Mouse (Mus musculus): ENCODE measurements around the gene Wnk4. TPM values are rescaled to one million over a fixed set of nuclear protein-coding genes. Genes with fewer than 3 reads are reported as not detected.

Gene Wnk4
- polyA plus RNA-seq (2015; fragmentation: Nextera tagmentation; extraction: Ambion mirVana) = 4.1 and 7.2 TPM in 2 replicates

DNA sequence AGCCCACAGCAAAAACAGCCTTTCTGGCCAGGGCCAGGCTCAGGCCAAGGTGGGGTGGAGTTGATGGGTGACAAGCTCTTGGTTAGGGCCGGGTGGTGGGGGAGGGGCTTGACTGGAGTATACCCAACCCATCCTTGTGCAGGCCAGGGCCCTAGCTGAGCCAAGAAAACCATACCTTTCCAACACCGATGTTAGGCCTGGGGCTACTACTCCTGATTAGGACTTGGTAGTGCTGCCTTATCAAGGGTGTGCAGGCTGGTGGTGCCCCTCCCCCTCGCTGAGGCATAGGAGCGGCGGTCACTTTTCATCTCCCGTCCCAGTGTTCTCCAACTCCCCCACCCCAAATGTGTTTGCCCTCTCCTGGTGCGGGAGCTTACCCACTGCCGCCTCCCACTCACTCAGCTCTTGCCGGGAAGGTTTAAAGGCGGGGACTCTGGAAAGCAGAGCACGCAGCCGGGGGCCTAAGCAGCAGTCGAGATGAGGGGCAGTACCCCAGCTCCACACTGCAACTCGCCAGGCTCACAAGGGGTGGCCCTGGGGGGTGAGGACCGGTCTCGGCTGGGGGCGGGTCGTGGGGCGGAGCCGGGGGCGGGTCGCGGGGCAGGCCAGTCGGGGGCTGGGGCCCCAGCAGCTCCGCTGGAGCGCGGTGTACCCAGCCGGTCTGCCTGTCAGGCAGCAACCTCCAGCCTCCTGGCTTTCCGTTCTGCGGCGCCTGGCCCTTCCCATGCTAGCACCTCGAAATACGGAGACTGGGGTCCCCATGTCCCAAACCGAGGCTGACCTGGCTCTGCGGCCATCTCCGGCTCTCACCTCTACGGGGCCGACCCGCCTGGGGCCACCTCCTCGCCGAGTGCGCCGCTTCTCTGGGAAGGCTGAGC lies at the start of gene Wnk4:
Wnk4 (plus strand) TSS at position 620 of the 878 bp plus-strand sequence.
- H3K27me3 ChIP-seq = peaks cover 32% of the 10 kb centered on the region
- peak within 1 kb of the TSS; percentile 73 for H3K9ac ChIP-seq
- 0 out of 2 replicates have a peak, but pooled peaks cover 4% of the 10 kb centered on the region for H3K36me3 ChIP-seq
- H3K4me3 ChIP-seq = peak within 1 kb of the TSS; percentile 65
- peaks cover 75% of the 10 kb centered on the region for H3K4me1 ChIP-seq (replicated peaks)
- H3K27ac ChIP-seq = peak within 1 kb of the TSS; percentile 82
- ATAC-seq (replicated peaks; ENCODE audit: insufficient number of reproducible peaks, insufficient read depth, low FRiP score, low read depth) = peak; percentile 83
- H3K4me2 ChIP-seq = peak within 1 kb of the TSS; percentile 97
- H3K9me3 ChIP-seq (replicated peaks) = no peaks in the 10 kb centered on the region
- WGBS = under 1% methylated on average over 40 of the region's 43 CpGs

DNA sequence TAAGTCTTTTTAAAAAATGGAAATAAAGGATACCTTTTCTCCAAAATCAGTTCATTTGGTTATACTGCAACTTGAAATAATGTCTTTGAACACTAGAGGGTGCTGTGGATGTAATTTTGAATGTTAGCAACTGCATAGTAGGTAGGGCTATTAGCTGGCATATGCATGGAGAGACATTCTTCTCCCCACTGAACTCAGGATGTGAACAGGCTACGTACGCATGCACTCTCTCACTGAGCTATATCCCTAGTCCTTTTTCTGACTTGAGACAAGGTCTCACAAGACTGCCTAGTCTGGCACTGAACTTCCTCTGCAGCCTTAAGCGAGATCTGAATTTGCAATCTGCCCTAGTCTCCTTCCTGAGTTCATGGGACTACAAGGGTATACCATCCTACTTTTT lies 48.4 kb upstream of the Wnk4 start:
- H3K4me2 ChIP-seq = no peak overlapping the region
- H3K4me1 ChIP-seq (replicated peaks) = no peaks in the 10 kb centered on the region
- no peak overlapping the region for H3K9ac ChIP-seq
- ATAC-seq (replicated peaks; ENCODE audit: insufficient number of reproducible peaks, insufficient read depth, low FRiP score, low read depth) = peak; percentile 75; the same call in 1 of the 2 replicates
- H3K4me3 ChIP-seq = no peak overlapping the region
- peaks cover 62% of the 10 kb centered on the region for H3K36me3 ChIP-seq
- H3K27me3 ChIP-seq = no peaks in the 10 kb centered on the region
- H3K27ac ChIP-seq = no peak overlapping the region
- WGBS = 30% methylated on average over 3 of the region's 3 CpGs
- H3K9me3 ChIP-seq (replicated peaks) = no peaks in the 10 kb centered on the region

DNA sequence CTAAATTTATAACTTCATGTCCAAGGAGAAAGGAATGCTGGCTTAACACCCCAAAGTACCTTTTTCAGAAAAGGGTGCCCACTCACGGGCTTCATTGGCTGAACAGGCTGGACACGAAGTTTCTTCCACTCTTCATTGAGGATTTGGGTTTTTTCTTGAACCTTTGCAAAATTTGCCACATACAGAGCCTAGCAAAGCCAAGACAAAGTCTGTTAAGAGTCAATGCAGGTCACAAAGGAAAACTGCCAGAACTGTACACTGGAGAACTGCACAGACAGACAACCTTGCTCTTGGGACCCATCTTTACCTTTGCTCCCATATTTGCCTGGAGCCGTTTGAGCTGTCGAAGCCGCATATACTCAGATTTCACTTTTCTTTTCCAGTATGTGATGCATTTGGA lies 43.4 kb upstream of the Wnk4 start:
- no peak overlapping the region for H3K9ac ChIP-seq
- H3K27me3 ChIP-seq = no peaks in the 10 kb centered on the region
- peaks cover 5% of the 10 kb centered on the region; the same call in 1 of the 2 replicates for H3K4me1 ChIP-seq (replicated peaks)
- peaks cover 39% of the 10 kb centered on the region for H3K36me3 ChIP-seq
- 87% methylated on average over 5 of the region's 5 CpGs for WGBS
- H3K27ac ChIP-seq = no peak overlapping the region
- H3K4me3 ChIP-seq = no peak overlapping the region
- no peak overlapping the region for H3K4me2 ChIP-seq
- no peaks in the 10 kb centered on the region for H3K9me3 ChIP-seq (replicated peaks)
- ATAC-seq (replicated peaks; ENCODE audit: insufficient number of reproducible peaks, insufficient read depth, low FRiP score, low read depth) = no peak

DNA sequence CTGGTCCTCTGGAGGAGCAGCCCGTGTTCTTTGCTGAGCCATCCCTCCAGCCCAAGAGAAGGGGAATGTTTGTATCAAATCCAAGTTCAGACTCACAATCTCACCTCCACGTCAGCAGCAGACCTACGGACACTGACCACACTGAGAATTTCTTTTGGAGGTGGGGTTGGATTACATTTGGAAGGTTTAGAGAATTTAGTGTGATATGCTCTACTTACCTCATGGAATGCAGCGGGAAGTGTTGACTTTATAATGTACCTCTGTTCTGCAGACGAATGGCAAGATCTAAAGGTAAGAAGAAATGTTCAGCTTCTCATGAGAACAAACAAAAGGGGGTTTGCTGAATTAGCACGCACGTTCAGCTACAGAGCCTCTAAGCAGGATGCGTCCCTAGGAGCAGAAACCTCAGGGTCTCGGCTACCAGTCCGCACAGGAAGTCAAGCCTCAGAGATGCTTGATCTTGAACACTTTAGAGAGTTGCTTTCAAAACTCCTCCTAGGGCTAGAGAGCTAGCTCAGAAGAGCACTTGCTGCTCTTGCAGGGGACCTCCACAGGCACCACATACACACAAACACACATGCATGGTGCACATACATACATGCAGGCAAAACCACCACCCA lies 41.8 kb upstream of the Wnk4 start:
- Histone ChIP-seq H3K9me3 (replicated peaks) (no peaks in the 10 kb centered on the region), H3K9ac (no peak overlapping the region), H3K27me3 (no peaks in the 10 kb centered on the region), H3K4me3 (no peak overlapping the region), H3K27ac (no peak overlapping the region), H3K36me3 (peaks cover 29% of the 10 kb centered on the region), H3K4me1 (replicated peaks) (peaks cover 5% of the 10 kb centered on the region; the same call in 1 of the 2 replicates), H3K4me2 (no peak overlapping the region)
- no peak for ATAC-seq (replicated peaks; ENCODE audit: insufficient number of reproducible peaks, insufficient read depth, low FRiP score, low read depth)
- 75% methylated on average over 10 of the region's 10 CpGs for WGBS

DNA sequence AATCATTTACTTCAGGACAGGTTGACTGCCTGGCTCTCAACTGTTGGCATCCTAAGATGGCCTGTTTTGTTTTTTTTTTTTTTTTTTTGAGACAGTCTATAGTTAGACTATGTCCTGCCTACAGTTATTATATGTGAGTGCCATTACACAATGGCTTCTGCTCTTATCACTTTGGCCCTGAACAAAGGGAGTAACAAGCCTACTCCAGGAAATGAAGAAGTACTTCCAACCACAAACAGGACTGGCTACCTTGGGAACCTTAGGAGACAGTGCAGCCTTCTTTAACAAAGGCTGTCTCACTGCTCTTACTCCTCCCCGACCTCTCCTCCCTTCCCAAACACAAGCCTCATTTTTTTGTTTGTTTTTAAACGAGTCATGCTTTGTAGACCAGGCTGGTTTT lies 39.5 kb upstream of the Wnk4 start:
- Histone ChIP-seq H3K4me3 (no peak overlapping the region), H3K27me3 (no peaks in the 10 kb centered on the region), H3K4me2 (no peak overlapping the region), H3K36me3 (peaks cover 16% of the 10 kb centered on the region), H3K27ac (peak overlapping the region; percentile 50), H3K4me1 (replicated peaks) (peaks cover 11% of the 10 kb centered on the region), H3K9ac (no peak overlapping the region), H3K9me3 (replicated peaks) (no peaks in the 10 kb centered on the region)
- 45% methylated on average over 2 of the region's 2 CpGs for WGBS
- no peak for ATAC-seq (replicated peaks; ENCODE audit: insufficient number of reproducible peaks, insufficient read depth, low FRiP score, low read depth)

DNA sequence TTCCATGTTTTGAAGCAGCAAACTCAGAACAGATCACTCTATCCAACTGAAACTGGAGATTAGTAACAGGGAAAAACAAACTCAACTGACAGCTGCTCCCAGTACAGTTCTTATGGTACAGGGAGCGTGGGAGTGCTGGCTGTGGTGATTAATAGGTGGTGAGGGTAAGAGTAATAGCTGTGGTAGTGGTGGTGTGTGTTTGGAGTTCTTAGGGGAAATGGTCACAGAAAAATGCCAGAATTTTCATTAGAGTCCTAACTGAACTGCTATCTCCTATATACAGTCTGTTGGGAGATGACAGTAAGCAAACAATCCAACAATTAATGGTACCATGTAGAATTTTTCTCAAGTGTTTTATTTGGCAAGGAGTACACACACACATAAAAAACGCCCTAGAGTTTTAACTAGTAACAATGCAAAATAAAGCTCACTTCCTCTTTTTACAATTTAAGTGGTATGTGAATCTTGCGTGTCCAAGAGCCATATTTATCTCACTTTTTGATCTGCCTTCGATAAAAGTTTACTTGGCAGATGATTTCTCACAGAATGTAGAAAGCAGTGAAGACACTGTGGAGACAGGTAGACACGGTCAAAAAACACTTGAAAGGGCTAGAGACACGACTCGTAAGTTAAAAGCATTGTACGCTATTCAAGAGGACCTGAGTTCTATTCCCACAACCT lies 38.9 kb upstream of the Wnk4 start:
- Histone ChIP-seq H3K36me3 (peaks cover 15% of the 10 kb centered on the region), H3K4me3 (no peak overlapping the region), H3K4me1 (replicated peaks) (peaks cover 12% of the 10 kb centered on the region), H3K9me3 (replicated peaks) (no peaks in the 10 kb centered on the region), H3K9ac (no peak overlapping the region), H3K27ac (peak overlapping the region; percentile 50), H3K27me3 (no peaks in the 10 kb centered on the region), H3K4me2 (no peak overlapping the region)
- ATAC-seq (replicated peaks; ENCODE audit: insufficient number of reproducible peaks, insufficient read depth, low FRiP score, low read depth) = no peak
- WGBS = 74% methylated on average over 8 of the region's 8 CpGs

DNA sequence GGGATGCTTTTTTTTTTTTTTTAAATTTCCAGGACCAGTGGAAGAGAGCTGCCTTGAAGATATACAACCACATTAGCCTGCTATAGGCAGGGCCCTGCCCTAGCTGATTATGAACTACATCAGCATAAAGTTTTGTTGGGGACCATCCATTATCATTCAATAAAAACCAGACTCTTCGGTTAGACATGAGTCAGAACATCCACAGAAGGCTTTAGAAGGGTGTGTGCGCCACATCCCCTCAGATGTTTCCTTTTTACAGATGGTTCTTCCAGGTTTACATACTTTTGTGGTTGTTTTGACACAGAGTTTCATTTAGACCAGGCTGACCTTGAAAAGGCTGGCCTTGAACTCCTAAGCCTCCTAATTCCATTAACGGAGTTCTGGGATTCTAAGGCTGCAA lies 36.0 kb upstream of the Wnk4 start:
- Histone ChIP-seq H3K4me1 (replicated peaks) (peaks cover 13% of the 10 kb centered on the region), H3K4me3 (no peak overlapping the region), H3K27me3 (no peaks in the 10 kb centered on the region), H3K4me2 (no peak overlapping the region), H3K9ac (no peak overlapping the region), H3K27ac (0 out of 2 replicates have a peak overlapping the region, but pooled peaks have one; percentile 4), H3K36me3 (no peaks in the 10 kb centered on the region), H3K9me3 (replicated peaks) (no peaks in the 10 kb centered on the region)
- WGBS = 77% methylated on average over 3 of the region's 3 CpGs
- ATAC-seq (replicated peaks; ENCODE audit: insufficient number of reproducible peaks, insufficient read depth, low FRiP score, low read depth) = no peak

DNA sequence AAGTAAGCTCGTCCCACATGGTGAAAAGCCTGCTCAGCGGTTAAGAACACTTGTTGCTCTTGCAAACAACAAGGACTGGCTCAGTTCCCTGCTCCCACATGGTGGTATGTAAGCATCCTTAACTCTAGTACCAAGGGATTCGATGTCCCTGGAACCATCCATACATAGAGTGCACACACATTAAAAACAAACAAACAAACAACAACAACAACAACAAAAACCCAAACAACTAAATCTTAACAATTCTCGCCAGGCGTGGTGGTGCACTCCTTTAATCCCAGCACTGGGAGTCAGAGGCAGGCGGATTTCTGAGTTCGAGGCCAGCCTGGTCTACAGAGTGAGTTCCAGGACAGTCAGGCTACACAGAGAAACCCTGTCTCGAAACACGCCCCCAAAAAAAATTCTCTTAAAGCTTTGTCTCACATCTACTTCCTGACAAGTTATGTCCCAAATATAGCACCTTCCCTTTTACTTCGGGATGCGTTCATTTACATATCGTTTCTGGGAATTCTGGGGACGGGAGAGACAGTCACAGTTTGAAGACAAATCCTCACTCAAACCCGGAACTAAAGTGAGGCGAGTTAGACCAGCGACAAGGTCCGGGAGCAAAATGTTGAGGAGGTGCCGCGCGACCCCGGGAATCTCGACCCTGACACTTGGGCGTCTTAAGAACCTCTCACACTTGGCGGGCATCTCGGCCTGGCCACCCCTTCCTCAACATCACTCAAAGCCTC lies 34.9 kb upstream of the Wnk4 start:
- H3K36me3 ChIP-seq = no peaks in the 10 kb centered on the region
- ATAC-seq (replicated peaks; ENCODE audit: insufficient number of reproducible peaks, insufficient read depth, low FRiP score, low read depth) = no peak
- no peaks in the 10 kb centered on the region for H3K27me3 ChIP-seq
- peak overlapping the region; percentile 85 for H3K9ac ChIP-seq
- peak overlapping the region; percentile 90 for H3K4me3 ChIP-seq
- peak overlapping the region; percentile 80 for H3K27ac ChIP-seq
- H3K9me3 ChIP-seq (replicated peaks) = no peaks in the 10 kb centered on the region
- 18% methylated on average over 25 of the region's 25 CpGs for WGBS
- H3K4me1 ChIP-seq (replicated peaks) = peaks cover 17% of the 10 kb centered on the region
- peak overlapping the region; percentile 86 for H3K4me2 ChIP-seq

DNA sequence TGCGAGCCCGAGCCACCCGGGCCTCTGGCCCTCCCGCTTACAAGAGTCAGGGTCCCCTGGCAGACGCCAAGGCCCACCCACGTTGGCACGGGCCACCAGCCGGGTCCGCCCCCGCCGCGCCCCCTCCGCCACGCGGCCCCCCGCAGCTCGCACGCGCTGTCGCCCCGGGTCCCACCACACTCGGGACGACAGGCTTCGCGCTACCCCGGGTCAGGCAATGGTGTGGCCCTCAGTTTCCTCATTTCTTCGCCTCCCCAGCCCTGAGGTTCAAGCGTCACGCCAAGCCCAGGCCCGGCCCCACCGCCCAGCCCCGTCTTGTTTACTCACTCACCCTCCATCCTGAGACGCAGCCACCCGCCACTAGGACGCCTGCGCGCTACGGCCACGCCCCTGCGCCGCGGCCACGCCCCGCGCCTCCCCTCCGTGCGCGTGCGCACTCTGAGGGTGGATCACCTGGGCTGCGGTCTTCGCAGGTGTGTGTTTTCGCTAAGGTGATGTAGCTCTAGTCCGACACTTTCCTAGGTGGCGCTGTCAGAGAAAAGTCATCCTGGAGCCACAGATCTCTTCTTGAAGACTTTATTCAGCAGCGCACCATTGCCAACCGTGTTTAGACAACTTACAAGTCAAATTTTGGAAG lies 34.2 kb upstream of the Wnk4 start, which contains the start of gene Ezh1:
Ezh1 (minus strand) TSS at position 399 of the 637 bp plus-strand sequence.
- Histone ChIP-seq H3K4me2 (peak within 1 kb of the TSS; percentile 86), H3K4me1 (replicated peaks) (peaks cover 22% of the 10 kb centered on the region), H3K36me3 (no peaks in the 10 kb centered on the region), H3K27ac (peak within 1 kb of the TSS; percentile 80), H3K9me3 (replicated peaks) (no peaks in the 10 kb centered on the region), H3K9ac (peak within 1 kb of the TSS; percentile 85), H3K4me3 (peak within 1 kb of the TSS; percentile 90), H3K27me3 (no peaks in the 10 kb centered on the region)
- peak; percentile 90 for ATAC-seq (replicated peaks; ENCODE audit: insufficient number of reproducible peaks, insufficient read depth, low FRiP score, low read depth)
- under 1% methylated on average over 55 of the region's 56 CpGs for WGBS

DNA sequence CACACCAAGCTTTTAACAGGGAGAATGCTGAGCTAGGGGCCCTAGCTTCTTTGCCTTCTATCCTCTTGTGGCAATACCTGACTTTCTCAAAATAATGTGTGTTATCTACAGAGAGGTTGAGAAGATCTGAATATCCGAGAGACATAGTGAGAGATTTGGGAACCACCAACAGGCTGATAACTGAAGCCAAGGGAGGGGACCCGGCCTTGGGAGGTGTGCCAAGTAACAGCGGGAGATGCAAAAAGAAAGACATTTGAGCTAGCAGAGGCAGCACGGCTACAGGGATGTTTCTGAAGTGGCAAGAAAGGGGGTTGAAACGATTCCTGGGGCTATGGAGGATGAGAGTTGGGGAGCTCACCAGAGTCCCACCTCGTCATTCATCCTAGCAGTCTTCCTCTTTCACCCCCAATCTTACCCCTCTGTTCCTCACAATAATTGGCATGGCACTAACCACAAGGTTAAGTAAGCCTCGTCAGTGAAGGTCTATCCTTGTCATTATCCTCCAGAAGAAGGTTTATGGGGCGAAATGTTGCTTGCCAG lies 30.9 kb upstream of the Wnk4 start:
- no peaks in the 10 kb centered on the region for H3K36me3 ChIP-seq
- H3K9ac ChIP-seq = no peak overlapping the region
- H3K27me3 ChIP-seq = 0 out of 2 replicates have a peak, but pooled peaks cover 3% of the 10 kb centered on the region
- 20% methylated on average over 8 of the region's 8 CpGs for WGBS
- H3K4me2 ChIP-seq = no peak overlapping the region
- peaks cover 25% of the 10 kb centered on the region for H3K4me1 ChIP-seq (replicated peaks)
- H3K4me3 ChIP-seq = no peak overlapping the region
- ATAC-seq (replicated peaks; ENCODE audit: insufficient number of reproducible peaks, insufficient read depth, low FRiP score, low read depth) = no peak
- peak overlapping the region; percentile 92 for H3K27ac ChIP-seq
- no peaks in the 10 kb centered on the region for H3K9me3 ChIP-seq (replicated peaks)
